Mouse (Mus musculus): ENCODE data around the gene Ephb2. TPM values are rescaled to one million over a fixed set of nuclear protein-coding genes. Genes with fewer than 3 reads are reported as not detected.

Ephb2 gene
- polyA plus RNA-seq, 1 experiment from 2014 or later, result 33.7 TPM

DNA sequence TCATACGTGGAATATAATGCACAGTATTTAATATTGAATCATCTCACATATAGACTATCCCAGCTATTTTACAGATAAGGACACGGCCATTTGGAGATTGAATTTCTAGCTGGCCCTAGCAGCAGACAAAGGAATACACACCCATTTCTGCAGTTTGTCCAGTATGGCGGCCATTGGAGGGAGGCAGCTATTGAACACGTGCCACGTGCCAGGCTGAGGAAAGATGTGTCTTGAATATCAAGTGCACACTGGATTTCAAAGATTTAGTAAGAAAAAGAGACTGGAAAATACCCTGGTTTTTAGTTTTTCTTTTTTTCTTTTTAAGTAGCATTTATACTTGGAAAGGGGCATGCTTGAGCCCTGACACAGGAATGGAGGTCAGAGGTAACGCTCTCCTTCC is 11.4 kb upstream of the Ephb2 start:
- 80% methylated on average over 6 of the region's 6 CpGs for WGBS
- Histone ChIP-seq H3K27me3 (ENCODE audit: control insufficient read depth, insufficient read depth, low read length) (no peaks in the 10 kb centered on the region), H3K4me1 (ENCODE audit: control insufficient read depth, insufficient read depth, low read length) (peaks cover 7% of the 10 kb centered on the region), H3K27ac (ENCODE audit: low read depth, low read length) (no peak overlapping the region), H3K36me3 (ENCODE audit: control insufficient read depth, insufficient read depth, low read length) (no peaks in the 10 kb centered on the region), H3K9ac (ENCODE audit: low read length) (no peak overlapping the region), H3K4me2 (no peak overlapping the region), H3K9me3 (ENCODE audit: control insufficient read depth, low read length) (no peaks in the 10 kb centered on the region), H3K4me3 (ENCODE audit: low read depth, low read length) (no peak overlapping the region)
- ATAC-seq (ENCODE audit: low FRiP score), result no peak
- no peak for DNase-seq (ENCODE audit: low spot score, missing footprints)

DNA sequence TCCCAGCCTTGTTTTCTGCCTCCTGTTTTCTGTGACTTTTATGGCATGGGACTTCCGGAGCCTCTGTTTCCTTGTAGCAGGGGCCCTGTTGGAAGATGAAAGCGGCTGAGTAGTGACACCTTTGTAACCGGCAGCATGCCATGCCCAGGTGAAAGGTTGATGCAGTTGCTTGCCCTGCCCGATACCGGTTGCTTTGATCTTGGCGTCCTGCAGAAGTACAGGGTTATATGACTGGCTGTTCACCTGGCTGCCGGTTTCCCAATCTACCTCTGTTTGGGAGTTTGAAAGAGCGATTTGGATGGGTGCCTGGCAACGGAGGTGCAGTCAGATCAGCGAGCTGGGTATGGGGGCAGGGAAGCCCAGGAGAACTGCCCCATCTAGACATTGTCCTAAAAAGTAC is 7.0 kb upstream of the Ephb2 start:
- no peak for DNase-seq (ENCODE audit: low spot score, missing footprints)
- ATAC-seq (ENCODE audit: low FRiP score), result no peak
- Histone ChIP-seq H3K27me3 (ENCODE audit: control insufficient read depth, insufficient read depth, low read length) (no peaks in the 10 kb centered on the region), H3K36me3 (ENCODE audit: control insufficient read depth, insufficient read depth, low read length) (no peaks in the 10 kb centered on the region), H3K27ac (ENCODE audit: low read depth, low read length) (no peak overlapping the region), H3K9me3 (ENCODE audit: control insufficient read depth, low read length) (no peaks in the 10 kb centered on the region), H3K9ac (ENCODE audit: low read length) (no peak overlapping the region), H3K4me2 (no peak overlapping the region), H3K4me1 (ENCODE audit: control insufficient read depth, insufficient read depth, low read length) (peaks cover 31% of the 10 kb centered on the region), H3K4me3 (ENCODE audit: low read depth, low read length) (no peak overlapping the region)
- WGBS, result 87% methylated on average over 10 of the region's 10 CpGs

DNA sequence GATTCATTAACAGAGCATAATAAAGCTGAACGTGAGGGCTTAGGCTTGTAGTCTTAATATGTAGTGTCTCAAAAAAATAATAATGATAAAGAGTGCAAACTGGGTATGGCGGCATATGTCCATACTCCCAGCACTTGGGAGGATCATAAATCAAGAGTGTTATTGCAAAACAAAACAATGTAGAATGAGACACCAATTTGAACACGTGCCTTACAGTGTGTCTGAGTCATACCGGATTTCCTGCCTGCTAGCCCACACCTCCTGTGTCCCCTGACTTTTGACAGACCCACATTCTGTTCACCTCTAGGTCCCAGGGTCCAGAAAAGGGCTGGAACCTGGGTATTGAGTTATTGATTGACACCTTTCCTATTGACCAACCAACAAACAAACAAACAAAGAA is 6.2 kb upstream of the Ephb2 start:
- H3K4me1 ChIP-seq (ENCODE audit: control insufficient read depth, insufficient read depth, low read length), result peaks cover 38% of the 10 kb centered on the region
- no peak for DNase-seq (ENCODE audit: low spot score, missing footprints)
- no peaks in the 10 kb centered on the region for H3K9me3 ChIP-seq (ENCODE audit: control insufficient read depth, low read length)
- H3K27ac ChIP-seq (ENCODE audit: low read depth, low read length), result no peak overlapping the region
- no peak for ATAC-seq (ENCODE audit: low FRiP score)
- H3K27me3 ChIP-seq (ENCODE audit: control insufficient read depth, insufficient read depth, low read length), result no peaks in the 10 kb centered on the region
- H3K4me3 ChIP-seq (ENCODE audit: low read depth, low read length), result no peak overlapping the region
- H3K9ac ChIP-seq (ENCODE audit: low read length), result no peak overlapping the region
- no peak overlapping the region for H3K4me2 ChIP-seq
- 87% methylated on average over 4 of the region's 4 CpGs for WGBS
- no peaks in the 10 kb centered on the region for H3K36me3 ChIP-seq (ENCODE audit: control insufficient read depth, insufficient read depth, low read length)

DNA sequence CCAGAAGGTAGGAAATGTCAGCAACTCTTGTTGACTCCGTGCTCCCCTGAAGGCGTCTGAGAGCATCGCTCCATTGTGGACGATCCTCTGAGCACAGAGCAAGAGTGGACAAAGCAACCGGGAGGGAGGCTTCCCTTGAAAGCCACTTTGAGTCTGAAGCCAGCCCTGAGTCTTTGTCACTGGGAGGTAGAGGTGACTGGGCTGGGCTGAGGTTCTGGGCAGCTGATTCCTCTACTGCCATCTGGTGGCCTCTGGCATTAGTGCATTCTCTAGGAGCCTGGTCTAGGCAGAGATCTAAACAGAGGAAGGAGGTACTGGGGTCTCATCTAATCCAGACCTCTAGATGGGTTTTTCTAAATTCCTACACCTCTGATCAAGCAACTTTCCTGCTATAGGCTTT is 5.3 kb upstream of the Ephb2 start:
- 6% methylated on average over 5 of the region's 5 CpGs for WGBS
- Histone ChIP-seq H3K4me3 (ENCODE audit: low read depth, low read length) (no peak overlapping the region), H3K4me2 (no peak overlapping the region), H3K4me1 (ENCODE audit: control insufficient read depth, insufficient read depth, low read length) (peaks cover 43% of the 10 kb centered on the region), H3K27ac (ENCODE audit: low read depth, low read length) (no peak overlapping the region), H3K9me3 (ENCODE audit: control insufficient read depth, low read length) (no peaks in the 10 kb centered on the region), H3K9ac (ENCODE audit: low read length) (peak overlapping the region; percentile 52; the same call in 1 of the 2 replicates), H3K27me3 (ENCODE audit: control insufficient read depth, insufficient read depth, low read length) (no peaks in the 10 kb centered on the region), H3K36me3 (ENCODE audit: control insufficient read depth, insufficient read depth, low read length) (no peaks in the 10 kb centered on the region)
- ATAC-seq (ENCODE audit: low FRiP score), result peak; percentile 50
- DNase-seq (ENCODE audit: low spot score, missing footprints), result peak; percentile 99

DNA sequence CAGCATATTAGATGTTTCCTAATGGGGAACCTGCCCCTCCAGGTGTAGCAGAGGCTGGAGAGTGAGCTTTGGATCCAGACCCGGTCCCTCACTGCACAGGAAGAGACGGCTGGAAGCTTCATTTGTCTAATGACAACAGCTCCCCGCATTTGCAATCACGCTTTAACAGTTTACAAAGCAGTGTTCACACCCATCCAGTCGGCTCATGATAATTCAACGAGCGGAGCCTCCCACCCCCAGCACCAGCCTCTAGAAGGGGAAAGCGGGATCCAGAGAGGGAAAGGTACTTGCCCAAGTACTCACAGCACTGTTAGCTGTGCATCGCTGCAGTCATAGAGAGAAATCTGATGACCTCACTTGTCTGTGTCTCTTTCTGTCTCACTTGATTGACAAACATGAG is 2.7 kb upstream of the Ephb2 start:
- H3K27ac ChIP-seq (ENCODE audit: low read depth, low read length), result no peak overlapping the region
- DNase-seq (ENCODE audit: low spot score, missing footprints), result no peak

DNA sequence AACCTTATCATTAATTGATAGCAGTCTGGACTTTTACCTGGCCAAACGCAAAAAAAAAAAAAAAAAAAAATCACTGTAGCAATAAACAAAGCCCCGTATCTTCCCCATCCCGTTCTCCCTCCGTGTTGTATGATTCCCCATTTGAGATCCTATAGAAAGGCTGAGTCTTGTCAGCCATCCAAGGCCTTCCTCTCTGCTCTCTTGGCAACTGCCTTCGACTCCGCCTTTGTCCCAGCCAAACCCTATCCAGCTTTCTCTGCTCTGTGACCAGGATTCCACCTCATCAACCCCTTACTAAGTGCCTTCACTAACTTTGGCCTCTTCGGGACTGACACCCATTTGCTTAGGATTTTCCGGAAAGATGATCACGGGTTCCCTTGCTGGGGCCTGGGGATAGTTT is 2.2 kb upstream of the Ephb2 start:
- no peaks in the 10 kb centered on the region for H3K27me3 ChIP-seq (ENCODE audit: control insufficient read depth, insufficient read depth, low read length)
- 73% methylated on average over 9 of the region's 9 CpGs for WGBS
- DNase-seq (ENCODE audit: low spot score, missing footprints), result no peak
- H3K9me3 ChIP-seq (ENCODE audit: control insufficient read depth, low read length), result no peaks in the 10 kb centered on the region
- H3K4me2 ChIP-seq, result no peak overlapping the region
- H3K4me1 ChIP-seq (ENCODE audit: control insufficient read depth, insufficient read depth, low read length), result peaks cover 52% of the 10 kb centered on the region
- ATAC-seq (ENCODE audit: low FRiP score), result no peak
- no peak overlapping the region for H3K27ac ChIP-seq (ENCODE audit: low read depth, low read length)
- no peak overlapping the region for H3K4me3 ChIP-seq (ENCODE audit: low read depth, low read length)
- no peaks in the 10 kb centered on the region for H3K36me3 ChIP-seq (ENCODE audit: control insufficient read depth, insufficient read depth, low read length)
- H3K9ac ChIP-seq (ENCODE audit: low read length), result peak overlapping the region; percentile 2; the same call in 1 of the 2 replicates

More for the DNA sequence above, 2.7 kb upstream of the Ephb2 start:
- no peaks in the 10 kb centered on the region for H3K27me3 ChIP-seq (ENCODE audit: control insufficient read depth, insufficient read depth, low read length)
- WGBS, result 45% methylated on average over 9 of the region's 9 CpGs
- H3K4me1 ChIP-seq (ENCODE audit: control insufficient read depth, insufficient read depth, low read length), result peaks cover 48% of the 10 kb centered on the region
- no peaks in the 10 kb centered on the region for H3K9me3 ChIP-seq (ENCODE audit: control insufficient read depth, low read length)
- no peak overlapping the region for H3K4me2 ChIP-seq
- H3K36me3 ChIP-seq (ENCODE audit: control insufficient read depth, insufficient read depth, low read length), result no peaks in the 10 kb centered on the region
- ATAC-seq (ENCODE audit: low FRiP score), result no peak
- no peak overlapping the region for H3K4me3 ChIP-seq (ENCODE audit: low read depth, low read length)
- peak overlapping the region; percentile 2; the same call in 1 of the 2 replicates for H3K9ac ChIP-seq (ENCODE audit: low read length)

DNA sequence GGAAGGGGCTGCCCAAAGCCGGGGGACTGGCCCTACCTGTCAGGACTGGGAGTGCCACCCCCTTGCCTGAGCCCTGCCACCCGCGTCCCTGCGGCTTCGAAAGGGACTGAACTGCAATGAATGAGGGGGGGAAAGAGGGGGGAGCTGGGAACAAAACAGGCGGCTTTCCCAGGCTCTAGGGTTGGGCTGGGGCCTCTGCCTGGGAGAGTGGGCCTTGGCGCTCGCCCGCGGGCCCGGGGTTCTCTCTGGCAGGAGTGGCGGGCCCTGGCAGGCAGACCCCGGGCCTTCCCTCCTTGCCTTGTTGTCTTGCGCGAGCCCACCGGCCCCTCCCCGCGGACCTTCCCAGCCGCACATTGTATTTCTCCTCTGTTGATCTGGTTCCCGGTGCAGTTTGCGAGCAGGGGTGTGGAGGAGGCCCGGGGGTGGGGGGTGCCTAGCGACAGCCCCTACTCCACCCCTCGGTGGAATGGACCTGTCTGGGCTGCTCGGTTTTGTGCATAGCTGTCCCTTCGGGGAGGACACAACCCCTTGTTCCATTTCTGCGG is 671 bp upstream of the Ephb2 start:
- no peaks in the 10 kb centered on the region for H3K27me3 ChIP-seq (ENCODE audit: control insufficient read depth, insufficient read depth, low read length)
- H3K9ac ChIP-seq (ENCODE audit: low read length), result peak overlapping the region; percentile 99
- peak; percentile 98 for DNase-seq (ENCODE audit: low spot score, missing footprints)
- peak overlapping the region; percentile 100 for H3K4me3 ChIP-seq (ENCODE audit: low read depth, low read length)
- H3K9me3 ChIP-seq (ENCODE audit: control insufficient read depth, low read length), result no peaks in the 10 kb centered on the region
- peaks cover 68% of the 10 kb centered on the region for H3K4me1 ChIP-seq (ENCODE audit: control insufficient read depth, insufficient read depth, low read length)
- peak overlapping the region; percentile 88 for H3K4me2 ChIP-seq
- ATAC-seq (ENCODE audit: low FRiP score), result peak; percentile 74
- H3K36me3 ChIP-seq (ENCODE audit: control insufficient read depth, insufficient read depth, low read length), result no peaks in the 10 kb centered on the region
- 0% methylated on average over 27 of the region's 27 CpGs for WGBS
- peak overlapping the region; percentile 99 for H3K27ac ChIP-seq (ENCODE audit: low read depth, low read length)

DNA sequence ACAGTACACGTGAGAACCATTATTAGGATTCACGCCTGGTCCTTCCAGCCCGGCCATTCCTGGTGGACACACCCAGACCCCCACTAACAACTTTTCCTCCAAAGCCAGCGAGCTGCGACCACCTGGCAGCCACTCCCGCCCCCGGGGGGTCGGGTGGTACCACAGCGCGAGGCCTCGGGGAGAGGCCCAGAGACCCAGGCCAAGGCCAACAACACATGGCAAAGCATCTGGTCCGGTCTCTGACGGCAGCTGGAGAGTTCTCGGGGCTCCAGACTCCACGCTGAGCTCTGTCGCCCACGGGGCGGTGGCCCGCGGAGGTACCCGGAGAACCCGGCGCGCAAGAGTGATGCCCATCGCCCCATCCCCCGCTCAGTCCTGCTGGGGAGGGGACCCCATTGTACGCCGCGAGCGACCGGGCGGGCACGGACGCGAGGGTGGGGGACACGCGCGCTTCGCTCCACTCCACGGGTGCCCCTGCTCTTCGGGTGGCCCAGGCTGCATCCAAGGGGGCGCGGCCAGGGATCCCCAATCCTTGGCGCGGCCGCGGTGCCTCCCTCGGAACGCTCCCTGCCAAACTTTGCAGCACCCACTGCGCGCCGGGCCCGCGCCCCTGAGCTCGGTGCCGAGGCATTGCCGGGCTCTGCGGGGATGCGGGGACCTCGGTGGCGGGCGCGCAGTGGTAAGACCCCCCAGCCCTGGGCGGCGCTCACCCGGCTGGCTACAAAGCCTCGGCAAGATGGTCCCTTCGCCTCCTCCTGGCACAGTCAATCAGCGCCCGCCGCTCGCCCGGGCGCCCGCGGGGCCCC is 770 bp downstream of the Ephb2 start:
- peak; percentile 25; the same call in 1 of the 2 replicates for ATAC-seq (ENCODE audit: low FRiP score)
- peak overlapping the region; percentile 88 for H3K4me2 ChIP-seq
- H3K27ac ChIP-seq (ENCODE audit: low read depth, low read length), result peak overlapping the region; percentile 99
- peaks cover 74% of the 10 kb centered on the region for H3K4me1 ChIP-seq (ENCODE audit: control insufficient read depth, insufficient read depth, low read length)
- peak overlapping the region; percentile 99 for H3K9ac ChIP-seq (ENCODE audit: low read length)
- H3K36me3 ChIP-seq (ENCODE audit: control insufficient read depth, insufficient read depth, low read length), result no peaks in the 10 kb centered on the region
- H3K27me3 ChIP-seq (ENCODE audit: control insufficient read depth, insufficient read depth, low read length), result no peaks in the 10 kb centered on the region
- DNase-seq (ENCODE audit: low spot score, missing footprints), result peak; percentile 92
- under 1% methylated on average over 69 of the region's 76 CpGs for WGBS
- no peaks in the 10 kb centered on the region for H3K9me3 ChIP-seq (ENCODE audit: control insufficient read depth, low read length)
- peak overlapping the region; percentile 100 for H3K4me3 ChIP-seq (ENCODE audit: low read depth, low read length)

DNA sequence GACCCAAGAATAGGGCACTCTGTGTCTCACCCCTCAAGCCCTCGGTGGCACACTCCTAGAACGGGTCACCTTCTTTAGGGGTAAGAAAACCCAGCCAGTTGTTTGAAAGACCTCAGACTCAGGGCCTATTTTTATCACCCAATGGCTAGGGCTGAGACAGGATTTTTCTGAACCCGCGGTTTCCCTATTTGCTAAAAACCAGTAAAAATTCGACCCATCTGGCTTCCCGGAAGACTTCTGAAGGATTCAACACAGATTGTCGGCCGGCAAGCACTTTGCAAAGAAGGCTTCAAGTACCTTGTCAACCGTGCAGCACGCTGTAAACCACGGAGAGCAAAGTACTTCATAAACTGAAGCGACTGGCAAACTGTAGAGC is 1.4 kb downstream of the Ephb2 start:
- Histone ChIP-seq H3K9me3 (ENCODE audit: control insufficient read depth, low read length) (no peaks in the 10 kb centered on the region), H3K27me3 (ENCODE audit: control insufficient read depth, insufficient read depth, low read length) (no peaks in the 10 kb centered on the region), H3K27ac (ENCODE audit: low read depth, low read length) (peak overlapping the region; percentile 99), H3K4me1 (ENCODE audit: control insufficient read depth, insufficient read depth, low read length) (peaks cover 77% of the 10 kb centered on the region), H3K9ac (ENCODE audit: low read length) (peak overlapping the region; percentile 99), H3K36me3 (ENCODE audit: control insufficient read depth, insufficient read depth, low read length) (no peaks in the 10 kb centered on the region), H3K4me3 (ENCODE audit: low read depth, low read length) (peak overlapping the region; percentile 100), H3K4me2 (peak overlapping the region; percentile 88)
- DNase-seq (ENCODE audit: low spot score, missing footprints), result no peak
- no peak for ATAC-seq (ENCODE audit: low FRiP score)
- WGBS, result 14% methylated on average over 12 of the region's 12 CpGs

Data from midbrain, embryonic 11.5 days (tissue).